Mouse (Mus musculus) stomach, postnatal 0 days (tissue): ENCODE data around the gene Pfn3. TPM values are rescaled to one million over a fixed set of nuclear protein-coding genes. Genes with fewer than 3 reads are reported as not detected.

Experiments
- ATAC-seq: fragments of 200-750 bp; cut with Nextera tagmentation; 2 replicates; pipeline ENCODE4 v1.8.0; 2017; ENCODE audit not compliant: low FRiP score, low TSS enrichment
- DNase-seq: peaks from one replicate; pipeline ENCODE4 v3.0.0-alpha.2; 2016; ENCODE audit warnings: low spot score
- H3K27ac ChIP-seq: fragments of 300-500 bp; sonication (generic); replicated peaks from 2 replicates; pipeline ENCODE4 v1.5.1; 2014; ENCODE audit warnings: mild to moderate bottlenecking, control low read depth
- H3K27me3 ChIP-seq: fragments of 300-500 bp; sonication (generic); 2 replicates; pipeline ENCODE4 v1.6.1; 2014; ENCODE audit warnings: low read length; ENCODE audit not compliant: control insufficient read depth, insufficient read depth
- H3K36me3 ChIP-seq: fragments of 300-500 bp; sonication (generic); 2 replicates; pipeline ENCODE4 v1.6.1; 2014; ENCODE audit warnings: low read length, mixed read lengths; ENCODE audit not compliant: control insufficient read depth, insufficient read depth
- H3K4me1 ChIP-seq: fragments of 300-500 bp; sonication (generic); replicated peaks from 2 replicates; pipeline ENCODE4 v1.6.1; 2014; ENCODE audit warnings: antibody characterized with exemption; ENCODE audit not compliant: control insufficient read depth, insufficient read depth
- H3K4me2 ChIP-seq: fragments of 300-500 bp; sonication (generic); replicated peaks from 2 replicates; pipeline ENCODE4 v1.6.1; 2014; ENCODE audit warnings: low read depth, mild to moderate bottlenecking, control low read depth, moderate library complexity
- H3K4me3 ChIP-seq: fragments of 300-500 bp; sonication (generic); 2 replicates; pipeline ENCODE4 v1.5.1; 2014; ENCODE audit warnings: low read depth, low read length, control low read depth
- H3K9ac ChIP-seq: fragments of 300-500 bp; sonication (generic); 2 replicates; pipeline ENCODE4 v1.6.1; 2014; ENCODE audit warnings: mild to moderate bottlenecking, low read length, control low read depth, mixed read lengths
- H3K9me3 ChIP-seq: fragments of 300-500 bp; sonication (generic); 2 replicates; pipeline ENCODE4 v1.6.1; 2016; ENCODE audit warnings: low read length; ENCODE audit not compliant: control insufficient read depth
- CTCF ChIP-seq: IDR thresholded peaks from 2 replicates; pipeline ENCODE4 v1.5.1; 2016; ENCODE audit warnings: antibody characterized with exemption, low read depth, mild to moderate bottlenecking, moderate library complexity
- EP300 ChIP-seq: optimal IDR thresholded peaks from 2 replicates; pipeline ENCODE3; 2016; ENCODE audit warnings: antibody characterized with exemption
- WGBS: fragments of 180-500 bp; shearing (Covaris S2); extraction: QIAGEN DNeasy Blood & Tissue Kit; methylation state at CpG from one replicate; pipeline ENCODE4 v1.1.7; 2014; 5-methylcytosine and 5-hydroxymethylcytosine counted together
- polyA plus RNA-seq: library from polyadenylated mRNA; unstranded; fragments of >200 nt; fragmentation: Nextera tagmentation; extraction: Ambion mirVana; gene quantifications from 2 replicates; pipeline ENCODE4 v1.2.1, GENCODE M21; 2015

Gene Pfn3
- polyA plus RNA-seq, 1 experiment from 2014 or later: not detected

DNA sequence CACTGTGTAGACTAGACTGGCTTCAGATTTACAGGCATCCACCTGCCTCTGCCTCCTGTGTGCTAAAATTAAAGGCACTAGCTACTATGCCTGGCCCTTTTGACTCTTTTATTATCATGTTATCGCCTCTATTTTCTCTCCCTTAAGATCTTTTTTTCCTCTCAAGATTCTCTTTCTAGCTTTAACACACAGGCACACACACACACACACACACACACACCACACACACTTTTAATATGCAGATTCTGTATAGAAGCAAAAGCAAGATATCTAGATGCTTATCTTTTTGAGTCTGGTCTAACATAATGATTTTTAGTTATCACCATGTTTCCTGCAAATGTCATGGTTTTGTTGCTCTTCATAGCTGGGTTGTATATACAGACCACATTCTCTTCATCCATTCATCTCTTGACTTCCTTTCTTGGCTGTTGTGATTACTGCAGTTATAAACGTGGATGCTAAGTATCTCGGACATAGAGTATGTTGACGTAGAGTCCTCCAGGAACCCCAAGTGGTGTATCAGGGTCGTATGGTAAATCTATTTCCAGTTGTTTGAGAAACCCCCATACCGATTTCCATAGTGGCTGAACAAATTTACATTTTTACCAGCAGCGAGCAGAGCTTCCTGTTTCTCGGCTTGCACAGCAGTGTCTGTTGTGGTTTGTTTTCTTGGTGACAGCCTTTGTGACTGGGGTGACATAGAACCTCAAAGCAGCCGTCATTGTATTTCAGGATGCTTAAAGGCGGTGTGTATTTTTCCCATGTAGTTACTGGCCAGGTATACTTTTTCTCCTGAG, 17.1 kb upstream of the Pfn3 start:
- Histone ChIP-seq H3K4me2 (no peak overlapping the region), H3K4me1 (no peaks in the 10 kb centered on the region), H3K9me3 (no peaks in the 10 kb centered on the region), H3K9ac (no peak overlapping the region), H3K4me3 (no peak overlapping the region), H3K36me3 (no peaks in the 10 kb centered on the region), H3K27ac (no peak overlapping the region), H3K27me3 (no peaks in the 10 kb centered on the region)
- no peak for TF ChIP-seq CTCF
- TF ChIP-seq EP300: no peak
- WGBS: 60% methylated on average over 10 of the region's 10 CpGs
- DNase-seq: no peak
- no peak for ATAC-seq

DNA sequence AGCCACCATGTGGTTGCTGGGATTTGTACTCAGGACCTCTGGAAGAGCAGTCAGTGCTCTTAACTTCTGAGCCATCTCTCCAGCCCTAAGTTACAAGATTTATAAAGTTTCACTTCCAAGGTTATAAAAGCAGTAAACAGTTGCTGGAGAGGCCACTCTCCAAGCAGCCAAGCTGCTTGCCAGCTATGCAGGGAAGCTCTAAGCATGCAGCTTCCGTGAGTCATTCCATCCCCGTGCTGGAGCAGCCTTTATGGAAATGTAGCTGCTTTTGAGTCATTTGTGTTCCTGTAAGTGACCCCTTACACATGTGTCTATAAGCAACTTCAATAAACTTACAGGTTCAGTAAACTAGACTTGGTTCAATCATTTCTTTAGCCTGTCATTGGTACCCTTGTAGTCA, 15.5 kb upstream of the Pfn3 start:
- no peak for ATAC-seq
- H3K4me3 ChIP-seq: no peak overlapping the region
- H3K4me1 ChIP-seq: no peaks in the 10 kb centered on the region
- WGBS: 67% methylated on average over 2 of the region's 2 CpGs
- TF ChIP-seq EP300 (no peak), CTCF (no peak)
- no peaks in the 10 kb centered on the region for H3K36me3 ChIP-seq
- no peaks in the 10 kb centered on the region for H3K9me3 ChIP-seq
- H3K27ac ChIP-seq: no peak overlapping the region
- H3K9ac ChIP-seq: no peak overlapping the region
- DNase-seq: no peak
- no peak overlapping the region for H3K4me2 ChIP-seq
- H3K27me3 ChIP-seq: no peaks in the 10 kb centered on the region

DNA sequence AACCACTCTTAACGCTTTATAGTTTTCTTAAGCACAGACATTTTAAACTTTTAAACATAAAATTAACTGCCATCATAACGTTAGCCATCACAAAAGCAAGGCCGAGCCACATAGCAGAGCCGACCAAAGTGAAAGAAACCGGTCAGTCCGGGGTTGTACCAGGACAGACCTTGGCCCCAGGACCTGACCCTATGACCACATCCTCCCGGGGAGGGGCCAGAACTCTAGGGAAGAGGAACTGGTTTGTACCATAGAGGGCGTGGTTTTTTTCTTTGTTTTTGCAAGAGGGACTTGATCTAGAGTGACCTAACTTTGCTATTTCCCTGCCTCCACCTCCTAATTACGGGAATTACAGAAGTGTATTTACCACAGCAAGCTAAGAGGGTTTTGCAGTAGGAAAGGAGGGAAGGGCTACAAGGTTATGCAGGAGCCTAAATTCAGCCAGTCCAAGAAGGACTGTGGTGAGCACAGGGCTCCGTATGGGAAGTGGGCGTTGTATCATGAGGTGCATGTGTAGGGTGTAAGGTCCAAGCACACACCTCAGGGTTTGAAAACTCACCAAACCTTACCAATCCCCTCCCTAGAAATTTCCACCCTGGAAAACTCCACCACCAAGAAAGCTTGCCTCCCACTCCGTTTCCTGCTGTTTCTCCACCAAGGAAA, 14.3 kb upstream of the Pfn3 start:
- H3K27me3 ChIP-seq: no peaks in the 10 kb centered on the region
- no peak overlapping the region for H3K4me3 ChIP-seq
- no peaks in the 10 kb centered on the region for H3K4me1 ChIP-seq
- H3K4me2 ChIP-seq: no peak overlapping the region
- H3K9me3 ChIP-seq: no peaks in the 10 kb centered on the region
- TF ChIP-seq CTCF: no peak
- 56% methylated on average over 12 of the region's 12 CpGs for WGBS
- no peak overlapping the region for H3K9ac ChIP-seq
- no peaks in the 10 kb centered on the region for H3K36me3 ChIP-seq
- ATAC-seq (peak; percentile 90), DNase-seq (peak; percentile 69)
- no peak overlapping the region for H3K27ac ChIP-seq

DNA sequence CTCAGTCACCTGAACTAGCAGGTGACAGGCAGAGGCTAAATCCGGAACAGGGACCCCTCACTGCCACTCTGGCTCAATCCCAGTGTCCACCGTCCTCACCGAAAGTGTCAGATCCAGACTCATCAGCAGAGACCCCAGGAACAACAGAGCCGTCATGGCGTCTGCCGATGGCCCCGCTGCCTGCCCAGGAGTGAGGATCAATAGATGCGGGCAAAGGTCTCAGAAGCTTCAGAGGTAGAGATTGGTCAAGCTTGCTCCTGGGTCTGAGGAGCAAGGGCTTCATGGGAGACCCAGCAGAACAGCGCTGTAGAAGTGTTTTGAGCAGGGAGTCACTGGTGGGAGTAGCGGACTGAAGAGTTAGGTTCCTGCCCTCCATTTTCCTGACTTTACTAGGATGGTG, 11.6 kb upstream of the Pfn3 start, which contains the start of gene F12:
F12 (minus strand) TSS at position 181 of the 400 bp plus-strand sequence.
- ATAC-seq (no peak), DNase-seq (no peak)
- no peaks in the 10 kb centered on the region for H3K4me1 ChIP-seq
- TF ChIP-seq EP300: no peak
- no peak for TF ChIP-seq CTCF
- no peak within 1 kb of the TSS for H3K4me2 ChIP-seq
- no peaks in the 10 kb centered on the region for H3K27me3 ChIP-seq
- no peak within 1 kb of the TSS for H3K27ac ChIP-seq
- H3K36me3 ChIP-seq: no peaks in the 10 kb centered on the region
- WGBS: 88% methylated on average over 10 of the region's 10 CpGs
- H3K9ac ChIP-seq: no peak within 1 kb of the TSS
- no peak within 1 kb of the TSS for H3K4me3 ChIP-seq
- H3K9me3 ChIP-seq: no peaks in the 10 kb centered on the region

- 8% methylated on average over 35 of the region's 35 CpGs for WGBS
- peak; percentile 59 for ATAC-seq
- H3K4me1 ChIP-seq: no peaks in the 10 kb centered on the region
Observed at GRCm38 (mm10) chr13:55420933-55421800, 6.1 kb upstream of the Pfn3 start.

More at GRCm38 (mm10) chr13:55420933-55421800, 6.1 kb upstream of the Pfn3 start:
- Histone ChIP-seq H3K4me2 (peak overlapping the region; percentile 45), H3K36me3 (no peaks in the 10 kb centered on the region), H3K27ac (no peak overlapping the region), H3K4me3 (peak overlapping the region; percentile 26), H3K27me3 (peaks cover 9% of the 10 kb centered on the region; the same call in 1 of the 2 replicates), H3K9me3 (no peaks in the 10 kb centered on the region), H3K9ac (peak overlapping the region; percentile 38; the same call in 1 of the 2 replicates)
- no peak for TF ChIP-seq EP300
- peak; percentile 86 for TF ChIP-seq CTCF
- peak; percentile 69 for DNase-seq
